Mouse (Mus musculus) embryonic fibroblast, embryonic 13.5 days (primary cell): ENCODE measurements at regions not wholly inside any gene's neighbourhood (a gene's known extent, or its start where the extent isn't known, plus 50 kb on each side); places are given as distances from the start of the nearest gene placed in this dataset.

Experiments used
- H3K27ac ChIP-seq: 2 replicates; pipeline ENCODE4 v1.5.1; 2012; ENCODE audit warnings: low read length, control low read depth, inconsistent platforms; ENCODE audit not compliant: insufficient read depth
- H3K4me1 ChIP-seq: 2 replicates; pipeline ENCODE4 v1.6.1; 2011; ENCODE audit warnings: low read length; ENCODE audit not compliant: control insufficient read depth, insufficient read depth
- H3K4me3 ChIP-seq: 2 replicates; pipeline ENCODE4 v1.5.1; 2011; ENCODE audit warnings: mild to moderate bottlenecking, control low read depth, low read length; ENCODE audit not compliant: insufficient read depth
- CTCF ChIP-seq: IDR thresholded peaks from 2 replicates; pipeline ENCODE4 v1.5.1; 2011; ENCODE audit warnings: mild to moderate bottlenecking, control low read depth, low read length, moderate library complexity, borderline replicate concordance; ENCODE audit not compliant: insufficient read depth
- POLR2A ChIP-seq: IDR thresholded peaks from 2 replicates; pipeline ENCODE4 v1.6.1; 2011; ENCODE audit warnings: low read depth, mild to moderate bottlenecking, control low read depth, low read length, moderate library complexity

DNA sequence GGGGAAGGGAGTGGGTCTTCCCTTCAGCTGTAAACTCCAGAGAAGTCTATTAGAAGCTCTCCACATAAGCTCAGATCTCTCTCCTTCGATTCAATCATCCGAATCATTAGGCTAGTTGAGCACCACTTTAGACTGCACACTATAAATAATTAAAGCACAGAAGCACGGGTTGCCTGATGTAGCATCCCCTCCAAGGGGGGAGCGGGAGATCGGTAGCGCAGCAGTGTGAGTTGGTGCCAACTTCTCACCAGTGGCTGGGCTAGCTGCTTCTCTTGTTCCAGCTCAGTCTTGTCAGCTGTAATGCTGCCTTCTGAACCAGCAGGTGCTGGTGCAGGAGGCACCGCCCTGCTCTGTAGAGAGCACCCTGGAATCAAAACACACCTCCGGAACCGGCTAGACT, 78.6 kb downstream of the A830031A19Rik start:
- no peak for TF ChIP-seq POLR2A
- TF ChIP-seq CTCF, result no peak
- Histone ChIP-seq H3K4me1 (no peaks in the 10 kb centered on the region), H3K4me3 (no peak overlapping the region), H3K27ac (no peak overlapping the region)

DNA sequence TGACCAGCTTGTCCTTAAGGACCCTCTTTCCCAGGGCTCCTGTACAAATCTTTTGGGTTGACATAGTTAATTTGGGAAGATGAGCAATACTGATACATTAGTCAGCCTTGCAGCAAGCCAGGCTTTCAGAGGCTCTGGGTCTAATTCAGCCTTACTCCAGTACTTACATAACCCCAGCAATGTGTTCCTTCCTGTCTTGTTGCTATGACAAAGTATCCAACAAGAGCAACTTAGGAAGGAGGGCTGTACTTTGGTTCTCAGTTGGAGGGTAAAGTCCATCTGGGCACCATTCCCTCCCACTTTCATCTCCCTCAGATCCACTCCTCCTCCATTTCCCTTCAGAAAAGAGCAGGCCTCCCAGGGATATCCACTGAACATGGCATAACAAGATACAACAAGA, 80.7 kb downstream of the A830031A19Rik start:
- TF ChIP-seq CTCF, result no peak
- no peak for TF ChIP-seq POLR2A
- Histone ChIP-seq H3K4me1 (no peaks in the 10 kb centered on the region), H3K4me3 (no peak overlapping the region), H3K27ac (no peak overlapping the region)

DNA sequence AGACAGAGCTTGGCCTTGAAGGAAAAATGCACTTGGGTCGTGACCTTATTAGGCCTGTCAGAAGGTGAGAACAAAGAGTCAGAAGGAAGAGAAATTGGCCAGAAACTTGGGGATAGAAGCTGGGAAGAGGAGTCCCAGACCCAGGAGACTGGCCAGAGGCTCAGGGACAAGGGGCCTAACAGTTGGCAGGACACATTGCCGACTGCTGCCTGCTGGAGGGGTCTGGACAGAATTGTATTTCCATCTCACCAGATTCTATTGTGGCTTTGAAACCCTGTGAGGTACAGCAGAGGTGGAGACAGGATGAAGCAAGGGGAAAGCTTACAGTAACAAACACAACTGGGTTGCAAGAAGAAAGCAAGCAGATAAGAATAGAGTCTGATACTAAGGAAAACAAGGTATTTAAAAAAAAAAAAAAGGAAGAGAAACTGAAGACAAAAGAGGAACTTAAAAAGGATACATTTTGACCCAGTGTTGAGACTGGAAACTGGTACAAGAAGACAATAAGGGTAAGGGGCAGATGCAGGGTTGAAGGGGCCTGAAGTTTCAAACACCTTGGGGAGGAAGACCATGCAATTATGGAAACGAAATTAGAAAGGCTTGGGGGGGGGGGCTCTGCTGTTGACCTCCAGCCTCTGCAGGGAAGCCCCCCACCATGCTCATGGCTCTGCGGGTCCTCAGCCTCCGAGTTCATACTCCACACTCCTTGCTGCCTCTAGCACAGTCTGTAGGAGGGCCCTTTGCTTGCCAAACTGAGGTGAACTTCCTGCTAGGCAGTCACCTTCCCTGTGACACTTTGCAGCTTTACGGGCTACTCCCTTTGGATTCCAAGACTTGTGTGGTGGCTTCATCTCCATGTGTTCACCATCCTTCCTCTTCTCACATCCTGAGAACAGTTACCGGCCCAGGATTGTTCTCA, 87.1 kb downstream of the A830031A19Rik start:
- Histone ChIP-seq H3K27ac (no peak overlapping the region), H3K4me1 (no peaks in the 10 kb centered on the region), H3K4me3 (no peak overlapping the region)
- TF ChIP-seq POLR2A (no peak), CTCF (no peak)

- Histone ChIP-seq H3K4me1 (no peaks in the 10 kb centered on the region), H3K27ac (no peak overlapping the region), H3K4me3 (no peak overlapping the region)
These were observed 89.6 kb downstream of the A830031A19Rik start for GRCm38 (mm10) chr11:23985231-23985630.

DNA sequence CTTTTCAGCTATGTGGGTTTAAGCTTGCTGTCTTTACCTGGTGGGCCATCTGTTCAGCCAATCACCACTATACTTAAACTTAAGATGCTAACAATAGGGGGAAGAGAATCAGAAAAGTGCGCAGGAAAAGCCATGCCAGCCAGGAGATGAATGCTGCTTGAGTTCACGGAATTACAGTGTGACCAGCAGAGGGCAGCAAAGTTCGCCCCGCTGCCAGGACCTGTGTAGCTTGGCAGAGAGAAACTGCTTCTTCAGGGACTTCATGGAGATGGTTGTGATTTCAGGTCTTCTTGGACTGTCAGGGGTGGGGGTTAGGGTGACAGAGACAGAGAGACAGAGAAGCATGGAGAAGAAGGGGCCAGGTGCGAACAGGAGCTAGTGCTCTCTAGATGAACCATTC, 84.3 kb upstream of the Papolg start:
- no peak overlapping the region for H3K27ac ChIP-seq
- no peak overlapping the region for H3K4me3 ChIP-seq
- H3K4me1 ChIP-seq, result no peaks in the 10 kb centered on the region
- peak; percentile 95 for TF ChIP-seq CTCF
- no peak for TF ChIP-seq POLR2A

More at GRCm38 (mm10) chr11:23985231-23985630, 89.6 kb downstream of the A830031A19Rik start:
- TF ChIP-seq POLR2A (no peak), CTCF (no peak)

DNA sequence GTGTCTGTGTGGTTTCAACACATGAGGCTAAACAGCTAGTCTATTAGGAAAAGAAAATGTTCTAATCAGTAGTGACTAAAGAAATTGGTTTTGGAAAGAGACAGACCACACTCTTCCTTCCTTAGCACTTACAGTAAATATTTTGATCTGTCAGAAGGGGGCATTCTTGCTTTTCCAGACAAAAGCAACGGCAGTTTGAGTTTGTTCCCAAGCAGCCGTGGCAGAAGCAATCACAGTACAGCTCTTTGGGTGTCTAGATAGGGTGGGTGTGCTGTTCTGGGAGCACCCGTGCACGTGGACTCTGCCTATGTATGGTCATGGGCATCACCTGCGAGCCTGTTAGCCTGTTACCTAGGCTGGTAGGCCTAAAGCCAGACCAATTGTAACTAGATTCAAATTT, 83.2 kb upstream of the Papolg start:
- TF ChIP-seq POLR2A, result no peak
- Histone ChIP-seq H3K27ac (no peak overlapping the region), H3K4me1 (no peaks in the 10 kb centered on the region), H3K4me3 (no peak overlapping the region)

DNA sequence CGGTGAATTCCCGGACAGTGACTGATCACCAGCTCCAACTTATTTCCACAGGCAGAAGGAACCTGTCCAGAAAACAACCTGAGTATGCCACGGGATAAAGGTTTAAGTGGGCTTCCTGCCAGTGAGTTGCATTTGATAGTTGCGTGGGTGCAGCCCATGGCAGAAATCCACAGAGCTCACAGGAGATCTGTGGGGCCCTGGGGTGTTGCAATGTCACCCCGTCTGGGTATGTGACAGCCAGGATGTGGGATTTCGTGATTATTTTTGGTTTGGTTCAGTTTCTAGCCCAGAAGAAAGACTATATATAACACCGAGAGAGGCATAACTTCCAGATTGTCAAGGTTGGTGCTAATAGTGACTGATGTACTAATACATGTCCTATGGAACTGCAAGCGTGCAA, 82.0 kb upstream of the Papolg start:
- no peak overlapping the region for H3K27ac ChIP-seq
- TF ChIP-seq POLR2A (no peak), CTCF (no peak)
- H3K4me3 ChIP-seq, result no peak overlapping the region
- H3K4me1 ChIP-seq, result no peaks in the 10 kb centered on the region

DNA sequence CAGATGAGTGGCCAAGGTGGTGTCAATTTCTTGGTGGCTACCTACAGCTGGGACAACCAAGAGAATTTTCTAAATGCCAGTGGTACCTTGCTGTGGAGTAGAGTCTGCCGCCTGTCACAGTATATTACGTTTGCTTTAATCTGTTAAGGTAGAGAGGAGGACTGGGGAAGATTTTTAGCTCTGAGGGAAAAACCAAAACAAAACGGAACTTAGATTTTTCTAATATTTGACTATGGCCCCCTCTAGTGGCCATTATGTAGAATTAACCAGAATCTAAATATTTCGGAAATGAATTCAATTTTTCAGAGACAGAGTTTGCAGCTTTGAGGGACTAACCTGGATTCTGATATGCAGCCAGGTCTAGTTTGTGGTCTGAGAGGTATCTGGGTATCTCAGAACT, 59.3 kb upstream of the Papolg start:
- TF ChIP-seq CTCF (no peak), POLR2A (no peak)
- Histone ChIP-seq H3K4me3 (no peak overlapping the region), H3K27ac (no peak overlapping the region), H3K4me1 (no peaks in the 10 kb centered on the region)

DNA sequence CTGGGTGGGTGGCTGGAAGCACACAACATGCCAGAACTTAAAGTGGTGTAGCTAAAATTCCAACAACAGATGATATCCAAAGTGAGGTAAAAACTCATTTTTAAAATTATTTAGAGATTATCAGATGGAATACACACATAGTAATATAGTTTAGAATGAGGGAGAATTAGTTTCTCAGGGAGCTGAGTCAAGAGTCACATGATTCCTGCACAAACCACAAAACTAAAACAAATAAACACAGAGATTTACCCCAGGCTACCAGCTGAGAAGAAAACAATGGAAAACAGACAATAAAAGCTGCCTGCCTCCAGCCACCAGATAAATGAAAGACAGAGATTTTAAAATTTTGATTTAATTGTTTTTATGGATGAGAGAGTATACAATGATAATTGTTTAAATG, 50.9 kb upstream of the Papolg start:
- Histone ChIP-seq H3K27ac (no peak overlapping the region), H3K4me3 (no peak overlapping the region), H3K4me1 (no peaks in the 10 kb centered on the region)
- TF ChIP-seq CTCF (no peak), POLR2A (no peak)
